Mouse (Mus musculus) liver, adult (tissue): Measurements from ENCODE around the gene Eif3d.

Source experiments
- GATA4 ChIP-seq: IDR thresholded peaks from 2 replicates; pipeline ENCODE4 v1.6.1; 2014; ENCODE audit warnings: mild to moderate bottlenecking, low read length; ENCODE audit not compliant: insufficient replicate concordance

Gene Eif3d

GRCm38 (mm10) chr15:77928091-77928490 is 42.5 kb downstream of the Eif3d start:
- no peak for TF ChIP-seq GATA4

GRCm38 (mm10) chr15:77926921-77927320 is 43.7 kb downstream of the Eif3d start:
- TF ChIP-seq GATA4, result no peak

- TF ChIP-seq GATA4, result no peak
Observed at GRCm38 (mm10) chr15:77925195-77925594, 45.4 kb downstream of the Eif3d start.

- no peak for TF ChIP-seq GATA4
Observed at GRCm38 (mm10) chr15:77923267-77924035, 47.2 kb downstream of the Eif3d start.

GRCm38 (mm10) chr15:77922710-77923109 is 47.9 kb downstream of the Eif3d start:
- TF ChIP-seq GATA4, result no peak

DNA sequence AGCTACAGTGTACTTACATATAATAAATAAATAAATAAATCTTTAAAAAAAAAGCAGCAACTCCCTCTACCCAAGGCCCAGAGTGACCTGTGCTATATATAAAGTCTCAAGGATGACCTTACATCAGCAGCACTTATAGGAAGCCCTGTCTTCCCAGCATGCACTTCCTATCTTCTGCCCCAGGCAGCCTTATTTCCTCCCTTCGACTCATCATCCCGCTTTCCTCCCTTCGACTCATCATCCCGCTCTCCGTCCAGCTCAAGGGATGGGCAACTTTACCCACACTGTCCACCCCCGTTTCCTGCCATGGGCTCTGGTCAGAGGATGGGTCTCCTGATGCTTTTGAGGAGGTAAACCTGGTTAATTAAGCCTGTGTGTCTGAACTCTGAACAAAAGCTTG is 49.0 kb downstream of the Eif3d start:
- no peak for TF ChIP-seq GATA4

GRCm38 (mm10) chr15:77920511-77921462 is 49.8 kb downstream of the Eif3d start:
- TF ChIP-seq GATA4, result no peak

DNA sequence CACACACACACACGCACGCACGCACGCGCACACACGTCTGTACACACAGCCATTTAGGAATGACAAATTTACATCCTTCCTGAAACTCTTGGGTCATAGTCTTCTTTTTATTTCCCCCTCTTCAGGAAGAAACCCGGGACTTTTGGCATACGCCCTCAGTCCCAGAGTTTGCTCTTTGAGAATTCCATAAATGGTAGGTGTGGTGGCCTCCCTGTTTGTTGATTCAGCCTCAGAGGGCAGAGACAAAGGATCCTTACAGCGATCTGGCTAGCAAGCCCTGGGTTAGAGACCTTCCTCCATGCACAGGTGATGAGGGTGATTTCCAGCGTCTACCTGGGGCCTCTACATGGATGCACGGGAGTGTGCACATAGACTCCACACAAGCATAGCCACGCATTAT is 51.2 kb downstream of the Eif3d start:
- TF ChIP-seq GATA4, result no peak

DNA sequence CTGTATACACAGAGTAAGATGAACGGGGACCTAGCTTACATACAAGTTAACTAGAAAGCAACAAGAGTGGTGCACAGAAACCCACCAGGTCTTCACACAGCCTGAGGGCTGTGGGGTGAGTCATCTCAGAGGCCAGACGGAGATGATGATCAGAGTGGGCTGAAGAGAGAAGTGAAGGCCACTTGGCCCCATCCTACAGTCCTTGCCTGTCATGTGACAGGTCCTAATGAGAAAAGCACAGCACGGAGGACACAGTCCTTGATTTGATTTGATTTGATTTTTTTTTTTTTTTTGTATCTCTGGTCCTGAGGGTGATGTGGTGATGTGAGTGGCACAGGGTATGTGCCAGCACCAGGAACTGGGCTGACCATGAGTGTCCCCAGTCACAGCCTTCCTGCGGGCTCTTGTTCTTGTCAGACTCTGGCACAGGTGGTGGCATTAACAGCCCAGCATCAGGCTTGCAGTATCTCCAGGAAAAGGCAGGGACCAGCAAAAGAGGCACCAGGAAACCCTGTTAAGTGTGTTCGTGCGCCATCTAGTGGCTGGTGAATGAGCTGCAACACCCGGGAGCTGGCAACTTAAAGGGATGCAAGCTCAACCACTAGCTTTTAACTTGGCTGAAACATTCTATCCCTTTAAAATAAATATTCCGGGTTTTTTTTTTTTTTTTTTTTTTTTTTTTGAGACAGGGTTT is 53.6 kb downstream of the Eif3d start:
- TF ChIP-seq GATA4, result no peak

- no peak for TF ChIP-seq GATA4
Observed at GRCm38 (mm10) chr15:77915287-77915686, 55.3 kb downstream of the Eif3d start.

GRCm38 (mm10) chr15:77914507-77914906 is 56.1 kb downstream of the Eif3d start:
- TF ChIP-seq GATA4, result no peak

DNA sequence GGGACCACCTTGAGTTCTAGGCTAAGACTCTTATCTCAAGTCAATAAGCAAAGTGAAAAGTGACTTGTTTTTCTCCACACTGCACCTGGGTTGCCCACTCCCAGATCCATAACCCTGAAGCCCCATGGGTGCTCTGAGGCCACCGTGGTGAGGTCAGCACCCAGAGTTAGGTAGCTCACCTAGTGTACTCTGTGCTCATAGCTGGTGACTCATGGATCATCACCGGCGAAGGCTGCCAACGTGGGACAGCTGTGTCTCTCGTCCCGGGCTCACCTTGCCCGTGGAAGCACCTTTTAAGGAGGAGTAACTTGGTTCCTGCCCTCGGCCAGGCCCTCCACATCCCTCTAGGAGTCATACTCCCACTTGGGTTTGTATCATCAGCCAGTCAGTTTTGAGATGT is 57.6 kb downstream of the Eif3d start:
- no peak for TF ChIP-seq GATA4

GRCm38 (mm10) chr15:77912585-77912984 is 58.0 kb downstream of the Eif3d start:
- no peak for TF ChIP-seq GATA4

DNA sequence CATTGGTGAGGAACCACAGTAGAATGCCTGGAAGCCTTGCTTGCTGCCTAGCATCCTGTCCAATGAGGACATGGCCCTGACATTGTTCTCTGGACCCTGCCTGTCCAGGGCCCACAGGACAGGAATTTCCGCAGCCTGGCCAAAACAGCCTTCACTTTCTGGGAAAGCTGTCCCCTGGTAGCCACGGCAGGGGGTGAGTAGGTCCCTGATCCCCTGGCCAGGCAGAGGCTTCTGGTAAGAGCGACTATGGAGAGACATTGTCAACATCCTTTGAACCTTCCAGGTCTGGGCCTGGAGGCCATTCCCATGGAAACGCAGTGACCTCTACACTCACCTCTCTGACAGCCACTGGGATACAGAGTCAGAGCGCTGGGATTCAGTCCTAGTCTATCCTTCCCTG is 58.6 kb downstream of the Eif3d start:
- no peak for TF ChIP-seq GATA4

DNA sequence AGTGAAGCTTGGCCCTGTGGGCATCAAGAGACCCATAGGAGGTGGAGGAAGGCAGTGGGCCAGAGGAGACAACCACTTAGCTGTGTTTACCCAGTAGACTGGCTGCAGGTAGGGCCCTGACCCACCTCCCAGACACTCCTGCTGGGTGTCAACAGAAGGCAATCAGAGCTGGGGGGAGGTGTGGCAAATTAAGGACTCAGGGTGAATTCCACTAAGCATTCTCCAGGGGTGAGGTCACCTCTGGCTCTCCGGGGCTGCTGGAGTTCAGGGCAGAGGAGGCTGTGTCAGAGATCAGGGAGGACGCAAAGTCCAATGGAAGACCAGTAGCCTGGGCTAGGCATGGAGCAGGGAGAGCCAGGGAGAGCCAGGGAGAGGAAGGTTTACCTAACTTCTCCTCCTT is 59.5 kb downstream of the Eif3d start:
- TF ChIP-seq GATA4, result no peak
